Mouse (Mus musculus): ENCODE data around the gene Trim12c. TPM values are rescaled to one million over a fixed set of nuclear protein-coding genes. Genes with fewer than 3 reads are reported as not detected.
"Not testable (repeated sequence)": the region's sequence is repeated elsewhere in the genome, so short reads cannot be mapped to it uniquely, and the experiment has no call there.

Trim12c gene
- 1 to 10 TPM; 5.1 to 5.3 TPM for total RNA-seq (2021)

- DNase-seq, result peak; percentile 64 to 69
- intact Hi-C loops (cut with DNase I), result loop anchor here (2.0 kb wide), 2 partner anchors 38 to 66 kb away; partner anchors contain the start of gene Trim12a
Measured at GRCm38 (mm10) chr7:104352717-104353599, at the start of gene Trim12c. TSS of gene Trim12c (minus strand) at chr7:104353362.

GRCm38 (mm10) chr7:104401140-104401539 lies 48.0 kb upstream of the Trim12c start:
- DNase-seq, result peak in 1 of 2 experiments; percentile 5
- intact Hi-C loops (cut with DNase I), result no loop called here

GRCm38 (mm10) chr7:104400698-104401097 lies 47.5 kb upstream of the Trim12c start, which contains the start of gene Trim30c:
TSS of gene Trim30c (minus strand) at chr7:104400837.
- intact Hi-C loops (cut with DNase I), result no loop called here
- DNase-seq, result no peak

GRCm38 (mm10) chr7:104398492-104398891 lies 45.3 kb upstream of the Trim12c start:
- intact Hi-C loops (cut with DNase I), result no loop called here
- DNase-seq, result no peak

GRCm38 (mm10) chr7:104369736-104370414 lies 16.7 kb upstream of the Trim12c start, which contains the start of gene Trim30b:
TSS of gene Trim30b (minus strand) at chr7:104369884.
- intact Hi-C loops (cut with DNase I), result no loop called here
- DNase-seq, result peak; percentile 11 to 34

GRCm38 (mm10) chr7:104366339-104366738 lies 13.2 kb upstream of the Trim12c start:
- DNase-seq, result no peak
- intact Hi-C loops (cut with DNase I), result no loop called here

- intact Hi-C loops (cut with DNase I), result loop anchor here (2.0 kb wide), 2 partner anchors 39 to 67 kb away; partner anchors contain the start of gene Trim12a
- DNase-seq, result no peak
Measured at GRCm38 (mm10) chr7:104353600-104353967, 422 bp upstream of the Trim12c start.

GRCm38 (mm10) chr7:104348043-104348442 lies 5.1 kb downstream of the Trim12c start:
- intact Hi-C loops (cut with DNase I); DNase-seq: not testable (repeated sequence)

GRCm38 (mm10) chr7:104340744-104341143 lies 12.4 kb downstream of the Trim12c start:
- DNase-seq; intact Hi-C loops (cut with DNase I): not testable (repeated sequence)

GRCm38 (mm10) chr7:104335547-104335946 lies 17.6 kb downstream of the Trim12c start:
- DNase-seq; intact Hi-C loops (cut with DNase I): not testable (repeated sequence)

GRCm38 (mm10) chr7:104329171-104329570 lies 24.0 kb downstream of the Trim12c start, which contains the start of gene Trim34b:
TSS of gene Trim34b (plus strand) at chr7:104329471.
- intact Hi-C loops (cut with DNase I); DNase-seq: not testable (repeated sequence)

- no peak for DNase-seq
- intact Hi-C loops (cut with DNase I), result no loop called here
Measured at GRCm38 (mm10) chr7:104322028-104322427, 31.1 kb downstream of the Trim12c start.

- intact Hi-C loops (cut with DNase I), result loop anchor here (2.0 kb wide), 1 partner anchor 37 kb away; the partner anchor contains the start of gene Trim12c
- not testable (repeated sequence) for DNase-seq
Measured at GRCm38 (mm10) chr7:104315369-104316080, 37.6 kb downstream of the Trim12c start, which contains the start of gene Trim12a. TSS of gene Trim12a (minus strand) at chr7:104315466.

- peak in 1 of 2 experiments; percentile 32 for DNase-seq
- intact Hi-C loops (cut with DNase I), result loop anchor here (2.0 kb wide), 1 partner anchor 38 kb away; the partner anchor contains the start of gene Trim12c
Measured at GRCm38 (mm10) chr7:104314796-104315353, 38.3 kb downstream of the Trim12c start.

GRCm38 (mm10) chr7:104291638-104292400 lies 61.3 kb downstream of the Trim12c start:
- intact Hi-C loops (cut with DNase I), result no loop called here
- no peak for DNase-seq

GRCm38 (mm10) chr7:104290641-104291040 lies 62.5 kb downstream of the Trim12c start:
- no peak for DNase-seq
- intact Hi-C loops (cut with DNase I), result no loop called here
